Mouse (Mus musculus): Measurements from ENCODE around the gene Fads6.

DNA sequence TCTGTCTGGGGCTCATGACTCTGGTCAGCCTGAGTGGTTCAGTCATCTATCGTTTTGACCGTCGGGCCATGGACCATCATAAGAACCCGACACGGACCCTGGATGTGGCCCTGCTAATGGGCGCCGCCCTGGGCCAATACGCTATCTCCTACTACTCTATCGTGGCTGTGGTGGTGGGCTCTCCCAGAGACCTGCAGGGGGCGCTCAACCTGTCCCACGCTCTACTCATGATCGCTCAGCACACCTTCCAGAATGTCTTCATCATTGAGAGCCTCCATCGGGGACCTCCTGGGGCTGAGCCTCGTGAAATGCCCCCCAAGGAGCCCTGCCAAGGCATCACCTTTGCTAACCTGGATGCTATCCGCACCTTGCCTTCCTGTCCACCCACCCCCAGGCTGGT is 31.9 kb upstream of the Fads6 start:
- no peak for TF ChIP-seq POLR2A (IDR thresholded peaks at IDR 0.05; ENCODE audit: low read depth, low read length)
- TF ChIP-seq CTCF (IDR thresholded peaks at IDR 0.05; ENCODE audit: borderline replicate concordance, insufficient read depth, low read length) = no peak

All from embryonic fibroblast, embryonic 13.5 days (primary cell).